Mouse (Mus musculus): Measurements from ENCODE around the gene Cdc73. TPM values are rescaled to one million over a fixed set of nuclear protein-coding genes. Genes with fewer than 3 reads are reported as not detected.

The Cdc73 gene
- polyA plus RNA-seq, 1 experiment: 13.0 TPM

GRCm38 (mm10) chr1:143663197-143663596, 39.5 kb downstream of the Cdc73 start:
- DNase-seq: no peak
- TF ChIP-seq POLR2A (IDR thresholded peaks at IDR 0.05; ENCODE audit: borderline replicate concordance, insufficient read depth, low read length) (no peak), CTCF (IDR thresholded peaks at IDR 0.05; ENCODE audit: borderline replicate concordance, insufficient read depth, low read depth, low read length) (no peak)
- no peaks in the 10 kb centered on the region for H3K4me1 ChIP-seq (ENCODE audit: control insufficient read depth, insufficient read depth, low read length)
- no peak overlapping the region for H3K27ac ChIP-seq (ENCODE audit: insufficient read depth, low read length)
- WGBS: 96% methylated on average over 2 of the region's 2 CpGs
- H3K4me3 ChIP-seq (replicated peaks; ENCODE audit: insufficient read depth, low read depth, low read length): no peak overlapping the region
- H3K27me3 ChIP-seq (ENCODE audit: control insufficient read depth, insufficient read depth, low read length): no peaks in the 10 kb centered on the region

- Histone ChIP-seq H3K4me3 (replicated peaks; ENCODE audit: insufficient read depth, low read depth, low read length) (no peak overlapping the region), H3K27ac (ENCODE audit: insufficient read depth, low read length) (no peak overlapping the region), H3K27me3 (ENCODE audit: control insufficient read depth, insufficient read depth, low read length) (no peaks in the 10 kb centered on the region), H3K4me1 (ENCODE audit: control insufficient read depth, insufficient read depth, low read length) (no peaks in the 10 kb centered on the region)
- no peak for TF ChIP-seq CTCF (IDR thresholded peaks at IDR 0.05; ENCODE audit: borderline replicate concordance, insufficient read depth, low read depth, low read length)
- no peak for TF ChIP-seq POLR2A (IDR thresholded peaks at IDR 0.05; ENCODE audit: borderline replicate concordance, insufficient read depth, low read length)
- DNase-seq: no peak
- 94% methylated on average over 3 of the region's 3 CpGs for WGBS
These were observed 49.0 kb downstream of the Cdc73 start for GRCm38 (mm10) chr1:143653646-143654045.

GRCm38 (mm10) chr1:143650317-143650716, 52.4 kb downstream of the Cdc73 start:
- Histone ChIP-seq H3K4me1 (ENCODE audit: control insufficient read depth, insufficient read depth, low read length) (no peaks in the 10 kb centered on the region; the same call in 1 of the 2 replicates), H3K27me3 (ENCODE audit: control insufficient read depth, insufficient read depth, low read length) (no peaks in the 10 kb centered on the region), H3K27ac (ENCODE audit: insufficient read depth, low read length) (no peak overlapping the region), H3K4me3 (replicated peaks; ENCODE audit: insufficient read depth, low read depth, low read length) (no peak overlapping the region)
- DNase-seq: no peak
- no peak for TF ChIP-seq CTCF (IDR thresholded peaks at IDR 0.05; ENCODE audit: borderline replicate concordance, insufficient read depth, low read depth, low read length)
- WGBS: 82% methylated on average over 2 of the region's 2 CpGs

- 25% methylated on average over 4 of the region's 4 CpGs for WGBS
- no peaks in the 10 kb centered on the region for H3K27me3 ChIP-seq (ENCODE audit: control insufficient read depth, insufficient read depth, low read length)
- no peak overlapping the region for H3K27ac ChIP-seq (ENCODE audit: insufficient read depth, low read length)
- H3K4me1 ChIP-seq (ENCODE audit: control insufficient read depth, insufficient read depth, low read length): no peaks in the 10 kb centered on the region; the same call in 1 of the 2 replicates
- TF ChIP-seq CTCF (IDR thresholded peaks at IDR 0.05; ENCODE audit: borderline replicate concordance, insufficient read depth, low read depth, low read length) (no peak), POLR2A (IDR thresholded peaks at IDR 0.05; ENCODE audit: borderline replicate concordance, insufficient read depth, low read length) (no peak)
- DNase-seq: peak in 1 of 2 experiments; percentile 17
- no peak overlapping the region for H3K4me3 ChIP-seq (replicated peaks; ENCODE audit: insufficient read depth, low read depth, low read length)
These were observed 56.5 kb downstream of the Cdc73 start for GRCm38 (mm10) chr1:143646219-143646618.

GRCm38 (mm10) chr1:143645386-143645785, 57.3 kb downstream of the Cdc73 start:
- no peak overlapping the region for H3K27ac ChIP-seq (ENCODE audit: insufficient read depth, low read length)
- 17% methylated on average over 4 of the region's 4 CpGs for WGBS
- no peak for TF ChIP-seq POLR2A (IDR thresholded peaks at IDR 0.05; ENCODE audit: borderline replicate concordance, insufficient read depth, low read length)
- no peaks in the 10 kb centered on the region for H3K27me3 ChIP-seq (ENCODE audit: control insufficient read depth, insufficient read depth, low read length)
- no peaks in the 10 kb centered on the region; the same call in 1 of the 2 replicates for H3K4me1 ChIP-seq (ENCODE audit: control insufficient read depth, insufficient read depth, low read length)
- peak in 1 of 2 experiments; percentile 45 for DNase-seq
- no peak overlapping the region for H3K4me3 ChIP-seq (replicated peaks; ENCODE audit: insufficient read depth, low read depth, low read length)

GRCm38 (mm10) chr1:143644221-143644620, 58.5 kb downstream of the Cdc73 start:
- H3K27me3 ChIP-seq (ENCODE audit: control insufficient read depth, insufficient read depth, low read length): no peaks in the 10 kb centered on the region
- no peak overlapping the region for H3K4me3 ChIP-seq (replicated peaks; ENCODE audit: insufficient read depth, low read depth, low read length)
- 74% methylated on average over 2 of the region's 2 CpGs for WGBS
- TF ChIP-seq CTCF (IDR thresholded peaks at IDR 0.05; ENCODE audit: borderline replicate concordance, insufficient read depth, low read depth, low read length): peak; percentile 31; the same call in 1 of the 2 replicates
- TF ChIP-seq POLR2A (IDR thresholded peaks at IDR 0.05; ENCODE audit: borderline replicate concordance, insufficient read depth, low read length): no peak
- H3K4me1 ChIP-seq (ENCODE audit: control insufficient read depth, insufficient read depth, low read length): no peaks in the 10 kb centered on the region; the same call in 1 of the 2 replicates
- peak in 1 of 2 experiments; percentile 44 for DNase-seq
- H3K27ac ChIP-seq (ENCODE audit: insufficient read depth, low read length): no peak overlapping the region

- Histone ChIP-seq H3K4me1 (ENCODE audit: control insufficient read depth, insufficient read depth, low read length) (no peaks in the 10 kb centered on the region; the same call in 1 of the 2 replicates), H3K27me3 (ENCODE audit: control insufficient read depth, insufficient read depth, low read length) (no peaks in the 10 kb centered on the region), H3K4me3 (replicated peaks; ENCODE audit: insufficient read depth, low read depth, low read length) (peak within 1 kb of the TSS; percentile 61), H3K27ac (ENCODE audit: insufficient read depth, low read length) (peak within 1 kb of the TSS; percentile 73; the same call in 1 of the 2 replicates)
- WGBS: 7% methylated on average over 15 of the region's 15 CpGs
- peak; percentile 39 to 40 for DNase-seq
- TF ChIP-seq POLR2A (IDR thresholded peaks at IDR 0.05; ENCODE audit: borderline replicate concordance, insufficient read depth, low read length): no peak
- no peak for TF ChIP-seq CTCF (IDR thresholded peaks at IDR 0.05; ENCODE audit: borderline replicate concordance, insufficient read depth, low read depth, low read length)
These were observed 61.9 kb downstream of the Cdc73 start, which contains the start of gene B3galt2 for GRCm38 (mm10) chr1:143640650-143641407. Gene B3galt2, plus strand, starts transcription at chr1:143640664.

All from cerebellum, adult 2 months (tissue).